Mouse (Mus musculus): Measurements from ENCODE around the gene Dcun1d1. TPM values are rescaled to one million over a fixed set of nuclear protein-coding genes. Genes with fewer than 3 reads are reported as not detected.

Gene Dcun1d1
- polyA plus RNA-seq, 1 experiment: 33.5 TPM

DNA sequence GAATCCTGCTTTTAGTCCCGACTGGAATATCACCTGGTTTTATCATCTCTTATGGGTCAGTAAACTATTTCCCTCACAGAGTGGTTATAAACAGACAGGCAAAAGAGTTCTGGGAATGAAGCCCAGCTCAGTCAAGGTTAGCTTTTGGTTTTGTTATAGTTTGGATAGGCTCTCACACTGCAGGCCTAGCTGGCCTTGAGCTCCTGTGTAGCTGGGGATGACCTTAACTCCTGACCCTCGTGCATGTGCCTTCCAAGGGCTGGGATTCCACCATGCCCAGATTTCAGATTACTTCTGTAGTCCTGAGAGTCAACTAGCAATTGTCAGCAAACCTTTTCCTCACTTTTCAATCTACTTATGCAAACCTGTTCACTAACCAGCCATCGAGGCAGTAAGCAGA, 19.0 kb downstream of the Dcun1d1 start:
- Histone ChIP-seq H3K4me1 (ENCODE audit: control insufficient read depth, insufficient read depth, low read length) (no peaks in the 10 kb centered on the region), H3K27ac (ENCODE audit: insufficient read depth, low read length) (no peak overlapping the region), H3K4me3 (ENCODE audit: insufficient read depth, low read length) (no peak overlapping the region)
- TF ChIP-seq CTCF (IDR thresholded peaks at IDR 0.05; ENCODE audit: extremely low read depth, insufficient read depth, low read length) (no peak), POLR2A (IDR thresholded peaks at IDR 0.05; ENCODE audit: extremely low read depth, insufficient read depth, low read length) (no peak)

DNA sequence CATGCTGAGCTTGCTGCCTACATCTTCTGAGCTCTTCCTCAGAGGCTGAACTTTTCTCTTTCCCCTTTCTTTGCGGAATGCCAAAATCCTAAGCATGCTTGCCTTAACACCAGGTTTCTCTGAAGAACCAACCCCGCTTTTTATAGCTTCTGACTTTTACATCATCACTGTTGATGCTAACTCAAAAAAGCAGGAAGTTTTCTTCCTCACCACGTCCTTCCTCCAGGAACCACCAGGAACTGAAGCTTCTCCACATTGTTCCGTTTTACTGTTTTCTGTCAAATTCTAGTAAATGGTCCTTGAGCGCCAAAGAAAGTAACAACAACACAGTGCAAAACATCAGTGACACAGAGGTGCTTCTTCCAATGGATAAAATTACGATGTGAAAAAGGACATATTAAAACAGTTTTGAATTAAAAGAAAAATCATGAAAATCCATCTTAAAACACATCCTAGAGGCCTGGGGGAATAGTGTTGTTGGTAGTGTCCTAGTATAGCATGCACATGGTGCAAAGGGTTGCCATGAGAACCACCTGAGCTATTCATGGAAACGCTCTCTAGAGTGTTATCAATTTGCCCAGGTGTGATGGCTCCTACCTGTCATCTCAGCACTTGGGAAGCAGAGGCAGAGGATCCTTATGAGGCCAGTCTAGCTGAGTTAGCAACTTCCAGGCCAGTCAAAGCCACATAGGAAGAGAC, 28.1 kb downstream of the Dcun1d1 start:
- Histone ChIP-seq H3K4me1 (ENCODE audit: control insufficient read depth, insufficient read depth, low read length) (no peaks in the 10 kb centered on the region), H3K4me3 (ENCODE audit: insufficient read depth, low read length) (no peak overlapping the region), H3K27ac (ENCODE audit: insufficient read depth, low read length) (no peak overlapping the region)
- TF ChIP-seq CTCF (IDR thresholded peaks at IDR 0.05; ENCODE audit: extremely low read depth, insufficient read depth, low read length) (no peak), POLR2A (IDR thresholded peaks at IDR 0.05; ENCODE audit: extremely low read depth, insufficient read depth, low read length) (no peak)

DNA sequence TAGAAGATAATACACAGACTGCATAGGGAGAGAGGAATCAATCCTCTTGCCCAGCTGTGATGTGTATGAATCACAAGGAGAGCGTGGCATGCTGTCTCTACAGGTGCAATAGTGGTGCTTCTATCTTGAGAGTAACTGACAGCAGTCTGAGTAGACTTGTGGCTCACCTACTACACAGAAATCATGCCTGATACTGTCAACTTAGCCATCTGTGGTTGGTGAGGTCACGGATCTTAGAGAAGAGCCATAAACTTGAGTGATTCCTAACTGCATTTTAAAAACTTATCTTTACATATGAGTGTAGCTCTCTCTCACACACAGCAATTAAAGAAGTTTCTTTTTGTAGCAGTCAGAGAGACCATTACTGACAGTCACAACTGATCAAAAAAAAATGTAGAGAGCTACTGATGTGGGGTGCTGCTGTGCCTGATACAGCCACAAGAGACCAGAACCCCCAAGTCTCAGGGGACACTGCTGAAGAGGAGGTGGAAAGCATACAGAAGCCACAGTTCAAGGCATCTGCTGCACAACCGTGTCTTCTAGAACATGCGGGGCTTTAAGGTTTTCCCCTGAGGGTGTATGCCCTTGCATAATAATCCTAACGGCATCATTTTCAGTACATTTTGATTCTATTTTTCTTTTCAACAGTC, 36.6 kb downstream of the Dcun1d1 start:
- TF ChIP-seq POLR2A (IDR thresholded peaks at IDR 0.05; ENCODE audit: extremely low read depth, insufficient read depth, low read length) (no peak), CTCF (IDR thresholded peaks at IDR 0.05; ENCODE audit: extremely low read depth, insufficient read depth, low read length) (no peak)
- H3K4me3 ChIP-seq (ENCODE audit: insufficient read depth, low read length): no peak overlapping the region
- no peak overlapping the region for H3K27ac ChIP-seq (ENCODE audit: insufficient read depth, low read length)
- no peaks in the 10 kb centered on the region for H3K4me1 ChIP-seq (ENCODE audit: control insufficient read depth, insufficient read depth, low read length)

DNA sequence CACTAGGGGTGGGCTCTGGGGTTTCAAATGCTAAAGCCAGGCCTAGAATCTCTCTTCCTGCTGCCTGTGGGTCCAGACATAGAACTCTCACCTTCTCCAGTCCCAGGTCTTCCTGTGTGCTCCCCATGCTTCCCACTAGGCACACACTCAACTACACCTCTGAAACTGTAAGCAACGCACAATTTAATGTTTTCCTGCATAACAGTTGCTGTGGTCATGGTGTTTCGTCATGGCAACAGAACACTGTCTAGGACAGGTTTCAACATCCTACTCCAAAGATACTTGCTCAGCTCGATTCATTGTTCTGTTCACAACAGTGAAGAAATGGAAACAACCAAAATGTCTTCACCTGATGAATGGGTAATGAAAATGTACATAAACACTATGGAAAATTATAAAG, 38.1 kb downstream of the Dcun1d1 start:
- no peak for TF ChIP-seq CTCF (IDR thresholded peaks at IDR 0.05; ENCODE audit: extremely low read depth, insufficient read depth, low read length)
- TF ChIP-seq POLR2A (IDR thresholded peaks at IDR 0.05; ENCODE audit: extremely low read depth, insufficient read depth, low read length): no peak
- H3K4me1 ChIP-seq (ENCODE audit: control insufficient read depth, insufficient read depth, low read length): no peaks in the 10 kb centered on the region
- H3K27ac ChIP-seq (ENCODE audit: insufficient read depth, low read length): no peak overlapping the region
- no peak overlapping the region for H3K4me3 ChIP-seq (ENCODE audit: insufficient read depth, low read length)

DNA sequence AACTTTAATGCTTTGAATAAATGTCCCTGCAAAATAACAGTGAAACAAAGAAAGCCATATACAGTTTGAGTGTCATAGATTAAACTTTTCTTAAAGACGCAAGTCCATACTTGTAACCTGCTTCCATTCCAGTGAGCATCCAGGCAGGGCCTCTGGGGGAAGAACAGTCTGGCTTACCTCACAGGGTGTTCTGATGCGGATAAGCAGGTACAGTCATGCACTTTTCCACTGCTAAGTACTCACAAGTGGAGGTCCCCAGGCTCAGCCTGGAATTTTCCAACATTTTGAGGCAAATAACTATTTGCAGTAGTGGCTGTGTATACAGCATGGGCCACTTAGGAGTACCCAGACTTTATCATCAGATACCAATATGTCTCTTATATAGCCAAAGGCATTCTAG, 39.3 kb downstream of the Dcun1d1 start:
- Histone ChIP-seq H3K4me1 (ENCODE audit: control insufficient read depth, insufficient read depth, low read length) (no peaks in the 10 kb centered on the region), H3K4me3 (ENCODE audit: insufficient read depth, low read length) (no peak overlapping the region), H3K27ac (ENCODE audit: insufficient read depth, low read length) (no peak overlapping the region)
- no peak for TF ChIP-seq POLR2A (IDR thresholded peaks at IDR 0.05; ENCODE audit: extremely low read depth, insufficient read depth, low read length)
- TF ChIP-seq CTCF (IDR thresholded peaks at IDR 0.05; ENCODE audit: extremely low read depth, insufficient read depth, low read length): no peak

DNA sequence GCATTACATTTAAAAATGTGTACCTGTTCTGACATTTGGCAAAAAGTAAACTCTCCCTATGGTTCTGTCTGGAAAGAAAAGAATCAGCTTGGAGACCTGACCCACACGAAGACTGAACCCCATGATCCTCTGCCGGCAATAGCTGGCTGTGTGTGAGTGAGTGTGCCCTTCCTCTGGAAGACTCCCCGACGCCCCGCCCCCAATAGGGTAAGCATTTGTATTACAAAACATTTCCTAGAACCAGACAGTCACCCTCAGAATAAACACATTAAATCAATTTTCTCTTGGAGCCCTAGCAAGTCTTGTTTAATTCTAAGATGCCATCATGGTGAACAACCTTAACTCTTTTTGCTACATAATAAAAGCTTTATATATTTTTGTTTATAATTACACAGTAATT, 44.1 kb downstream of the Dcun1d1 start:
- Histone ChIP-seq H3K4me1 (ENCODE audit: control insufficient read depth, insufficient read depth, low read length) (no peaks in the 10 kb centered on the region), H3K4me3 (ENCODE audit: insufficient read depth, low read length) (no peak overlapping the region), H3K27ac (ENCODE audit: insufficient read depth, low read length) (no peak overlapping the region)
- TF ChIP-seq CTCF (IDR thresholded peaks at IDR 0.05; ENCODE audit: extremely low read depth, insufficient read depth, low read length) (no peak), POLR2A (IDR thresholded peaks at IDR 0.05; ENCODE audit: extremely low read depth, insufficient read depth, low read length) (no peak)

DNA sequence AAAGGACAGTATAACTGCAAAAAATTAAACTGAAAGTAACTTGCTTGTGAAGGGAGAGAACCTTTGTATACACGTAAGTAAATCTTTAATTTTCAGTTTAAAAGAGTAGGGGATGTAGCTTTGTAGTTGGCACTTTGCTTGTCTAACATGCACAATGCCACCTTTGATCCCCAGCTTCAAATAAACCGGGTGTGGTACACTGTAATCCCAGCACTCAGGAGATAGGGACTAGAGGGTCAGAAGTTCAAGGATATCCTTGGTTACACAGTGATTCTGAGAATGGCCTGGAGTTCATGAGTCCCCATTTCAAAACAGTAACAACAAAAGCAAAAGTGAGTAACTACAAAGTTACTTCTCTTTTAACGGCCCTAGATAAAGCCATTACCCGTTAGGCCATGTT, 46.1 kb downstream of the Dcun1d1 start:
- H3K27ac ChIP-seq (ENCODE audit: insufficient read depth, low read length): no peak overlapping the region
- H3K4me3 ChIP-seq (ENCODE audit: insufficient read depth, low read length): no peak overlapping the region
- no peaks in the 10 kb centered on the region for H3K4me1 ChIP-seq (ENCODE audit: control insufficient read depth, insufficient read depth, low read length)
- TF ChIP-seq CTCF (IDR thresholded peaks at IDR 0.05; ENCODE audit: extremely low read depth, insufficient read depth, low read length): no peak
- no peak for TF ChIP-seq POLR2A (IDR thresholded peaks at IDR 0.05; ENCODE audit: extremely low read depth, insufficient read depth, low read length)

DNA sequence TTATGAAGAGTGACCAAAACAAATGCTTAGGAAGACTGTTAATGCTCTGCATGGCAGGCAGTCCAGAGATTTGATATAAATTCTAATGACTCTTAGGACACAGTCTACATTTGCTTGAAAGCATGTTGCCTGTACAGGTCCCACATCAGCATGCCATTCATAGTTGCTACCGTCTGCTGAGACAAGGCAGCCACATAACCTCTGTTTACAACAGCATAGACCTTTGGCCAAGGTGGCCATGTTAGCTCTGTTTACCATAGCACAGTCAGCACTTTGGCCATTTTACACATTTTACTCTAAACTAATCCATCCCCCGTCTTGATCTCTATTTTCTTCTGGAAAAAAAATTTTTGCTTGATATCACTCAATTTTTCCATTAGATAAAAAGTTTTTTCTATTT, 47.7 kb downstream of the Dcun1d1 start:
- TF ChIP-seq POLR2A (IDR thresholded peaks at IDR 0.05; ENCODE audit: extremely low read depth, insufficient read depth, low read length) (no peak), CTCF (IDR thresholded peaks at IDR 0.05; ENCODE audit: extremely low read depth, insufficient read depth, low read length) (no peak)
- Histone ChIP-seq H3K4me1 (ENCODE audit: control insufficient read depth, insufficient read depth, low read length) (no peaks in the 10 kb centered on the region), H3K4me3 (ENCODE audit: insufficient read depth, low read length) (no peak overlapping the region), H3K27ac (ENCODE audit: insufficient read depth, low read length) (no peak overlapping the region)

DNA sequence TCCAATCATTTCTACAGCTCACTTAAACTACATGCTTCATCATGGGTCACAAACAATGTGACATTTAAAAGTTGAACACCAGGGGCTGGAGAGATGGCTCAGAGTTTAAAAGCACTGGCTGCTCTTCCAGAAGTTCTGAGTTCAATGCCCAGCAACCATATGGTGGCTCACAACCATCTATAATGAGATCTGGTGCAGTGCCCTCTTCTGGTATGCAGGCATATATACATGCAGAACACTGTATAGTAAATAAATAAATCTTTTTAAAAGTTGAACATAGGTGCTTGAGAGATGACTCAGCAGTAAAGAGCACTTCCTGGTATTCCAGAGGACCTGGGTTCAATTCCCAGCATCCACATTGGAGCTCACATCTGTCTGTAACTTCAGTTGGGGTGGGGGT, 54.0 kb downstream of the Dcun1d1 start:
- Histone ChIP-seq H3K4me3 (ENCODE audit: insufficient read depth, low read length) (no peak overlapping the region), H3K27ac (ENCODE audit: insufficient read depth, low read length) (no peak overlapping the region), H3K4me1 (ENCODE audit: control insufficient read depth, insufficient read depth, low read length) (no peaks in the 10 kb centered on the region)
- no peak for TF ChIP-seq POLR2A (IDR thresholded peaks at IDR 0.05; ENCODE audit: extremely low read depth, insufficient read depth, low read length)
- TF ChIP-seq CTCF (IDR thresholded peaks at IDR 0.05; ENCODE audit: extremely low read depth, insufficient read depth, low read length): no peak

DNA sequence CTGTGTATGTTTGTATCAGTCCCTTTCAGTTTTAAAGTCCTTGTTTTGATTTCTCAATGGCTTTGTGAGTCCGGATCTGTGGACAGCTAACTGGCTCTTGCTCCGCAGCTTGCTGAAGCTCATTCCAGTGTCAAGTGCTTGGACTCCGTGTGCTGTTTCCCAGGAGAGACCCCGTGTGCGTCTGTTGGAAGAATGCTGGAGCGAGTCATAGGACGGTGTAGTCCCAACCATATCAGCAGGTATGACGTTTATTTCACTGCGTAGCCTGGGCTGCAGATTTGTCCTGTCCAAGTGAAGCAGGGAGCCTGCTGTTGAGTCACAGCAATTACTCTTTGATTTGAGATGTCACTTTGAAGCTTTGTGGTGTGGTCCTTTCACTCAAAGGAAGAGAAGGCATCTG, 87.9 kb downstream of the Dcun1d1 start:
- H3K4me1 ChIP-seq (ENCODE audit: control insufficient read depth, insufficient read depth, low read length): no peaks in the 10 kb centered on the region
- no peak for TF ChIP-seq CTCF (IDR thresholded peaks at IDR 0.05; ENCODE audit: extremely low read depth, insufficient read depth, low read length)
- no peak for TF ChIP-seq POLR2A (IDR thresholded peaks at IDR 0.05; ENCODE audit: extremely low read depth, insufficient read depth, low read length)
- H3K27ac ChIP-seq (ENCODE audit: insufficient read depth, low read length): no peak overlapping the region

More for the DNA sequence above, 87.9 kb downstream of the Dcun1d1 start:
- no peak overlapping the region for H3K4me3 ChIP-seq (ENCODE audit: insufficient read depth, low read length)

Other genes with a start within 250 kb of the Dcun1d1 start
- 189 and 215 TPM in 2 replicates for gene Atp11b, start 183.3 kb downstream of the Dcun1d1 start, polyA plus RNA-seq (2012; rRNA removed)
- gene Mccc1, start 63.2 kb upstream of the Dcun1d1 start, polyA plus RNA-seq (2012; rRNA removed): 29.0 and 29.8 TPM in 2 replicates
- not detected in 2 replicates for gene Ccdc144b, start 116.1 kb upstream of the Dcun1d1 start, polyA plus RNA-seq (2012; rRNA removed)
- gene Acad9, start 128.5 kb upstream of the Dcun1d1 start, polyA plus RNA-seq (2012; rRNA removed): 46.5 and 52.4 TPM in 2 replicates
- 5.9 TPM in 2 replicates for gene D3Ertd254e, start 213.6 kb upstream of the Dcun1d1 start, polyA plus RNA-seq (2012; rRNA removed)